9 mouse cellular contexts compared by ENCODE assay signal in genomic region chr17:72966091-72966531, GRCm38 (mm10). TPM values are rescaled to one million over a fixed set of nuclear protein-coding genes. Genes with fewer than 3 reads are reported as not detected.
DNase-seq lines count a peak whose midpoint lies in the region; ATAC-seq and TF ChIP-seq lines count a peak whose summit lies in the region.
"Had no signal": no experiment of that assay in that cellular context is flagged by ENCODE, and none has a peak within 500 bp of the region (broad histone marks: within the 10 kb centered on the region; RNA-seq: fewer than 3 reads in every experiment).

No protein-coding gene starts in this region.

- H3K9me3 ChIP-seq in heart, embryonic 16.5 days (replicated peaks; ENCODE audit: control insufficient read depth, low read length), result no peaks in the 10 kb centered on the region

- no peak overlapping the region for H3K4me2 ChIP-seq in heart, embryonic 16.5 days (ENCODE audit: low read depth, low read length)

- H3K4me3 ChIP-seq in heart, embryonic 16.5 days (ENCODE audit: low read length), result no peak overlapping the region
- no peak overlapping the region for H3K4me3 ChIP-seq in C2C12 (ENCODE audit: insufficient read depth, poor library complexity, severe bottlenecking)

- no peak for ATAC-seq in heart, embryonic 16.5 days (replicated peaks; ENCODE audit: extremely low read depth, insufficient read depth, low FRiP score)

- 42% methylated on average over 5 of the region's 5 CpGs for WGBS in heart, embryonic 16.5 days

- H3K79me3 ChIP-seq in C2C12 (ENCODE audit: low read depth), result no peaks in the 10 kb centered on the region

- H3K4me1 ChIP-seq in heart, embryonic 16.5 days (ENCODE audit: control insufficient read depth, insufficient read depth, low read length), result peaks cover 39% of the 10 kb centered on the region

- no peak overlapping the region for H3ac ChIP-seq in C2C12 (ENCODE audit: control insufficient read depth, insufficient read length, low read depth)

- no peak overlapping the region for H3K9ac ChIP-seq in heart, embryonic 16.5 days (ENCODE audit: low read length)

- no peaks in the 10 kb centered on the region for H3K79me2 ChIP-seq in C2C12 (ENCODE audit: control insufficient read depth, insufficient read depth)

- DNase-seq in heart, adult 8-10 months (ENCODE audit: low spot score), result no peak
- DNase-seq in embryo, embryonic 10 days (ENCODE audit: low spot score), result peak; percentile 31
- DNase-seq in induced T-regulatory cell, adult 2 months (ENCODE audit: low read depth), result peak; percentile 76
- no peak for DNase-seq in urinary bladder, postnatal 36 days (ENCODE audit: low spot score in 2 of 2)
- DNase-seq in ovary, postnatal 36 days (ENCODE audit: low spot score), result no peak
- no peak for DNase-seq in kidney, adult 11 months
- DNase-seq: lung, postnatal 14 days had no signal

- H3K36me3 ChIP-seq in heart, embryonic 16.5 days (ENCODE audit: control insufficient read depth, insufficient read depth), result no peaks in the 10 kb centered on the region
- no peaks in the 10 kb centered on the region for H3K36me3 ChIP-seq in C2C12 (ENCODE audit: control insufficient read depth, insufficient read depth)

- H3K27ac ChIP-seq in heart, embryonic 16.5 days (ENCODE audit: low read length), result peak overlapping the region; percentile 48

- no peak for TF ChIP-seq CTCF in C2C12 (IDR thresholded peaks at IDR 0.05; ENCODE audit: control insufficient read depth, insufficient read depth, insufficient read length)

- no peaks in the 10 kb centered on the region for H3K27me3 ChIP-seq in heart, embryonic 16.5 days (ENCODE audit: control insufficient read depth, insufficient read depth, low read length)
- no peaks in the 10 kb centered on the region for H3K27me3 ChIP-seq in C2C12 (ENCODE audit: control insufficient read depth, insufficient read depth, insufficient read length)

TF ChIP-seq in C2C12, 6 proteins besides CTCF, POLR2A, EP300 and RAD21:
- TF ChIP-seq MAX (IDR thresholded peaks at IDR 0.05) (no peak), CEBPB (IDR thresholded peaks at IDR 0.05; ENCODE audit: low read depth) (peak; percentile 10)
TF ChIP-seq in C2C12: peak in this region for 1.

RNA-seq across cellular contexts. Expression of gene Lbh, which starts 48.0 kb away (rescaled TPM):
- 28.4 and 30.1 TPM in 2 replicates for polyA plus RNA-seq in heart, embryonic 16.5 days (2015; fragmentation: Nextera tagmentation; extraction: Ambion mirVana)
- total RNA-seq in heart, adult 8-10 months (2022), result 100 to 1,000 TPM; 352 to 622 (median 508) TPM
- 38.4 TPM for polyA plus RNA-seq in C2C12 (2012; fragmentation: generic; extraction: Trizol)

Comparison
In these comparisons a context has a peak if more than half of its experiments do, and no peak if none do; other contexts are left out.
1. DNase-seq: peak in embryo, embryonic 10 days (single experiment) and induced T-regulatory cell, adult 2 months (single experiment); none in heart, adult 8-10 months (single experiment), urinary bladder, postnatal 36 days (0 of 2), ovary, postnatal 36 days (single experiment) and kidney, adult 11 months (single experiment).